Mouse (Mus musculus): Measurements from ENCODE around the gene Ppef2. TPM values are rescaled to one million over a fixed set of nuclear protein-coding genes. Genes with fewer than 3 reads are reported as not detected.

The Ppef2 gene
- polyA plus RNA-seq, 1 experiment from 2014 or later, result 0.45 TPM

Other genes starting within 250 kb of the Ppef2 start
- 0.35 and 0.88 TPM in 2 replicates for gene Cdkl2, start 212.4 kb downstream of the Ppef2 start, polyA plus RNA-seq (2016; fragmentation: Nextera tagmentation; extraction: Ambion mirVana)
- 282 and 292 TPM in 2 replicates for gene G3bp2, start 172.6 kb downstream of the Ppef2 start, polyA plus RNA-seq (2016; fragmentation: Nextera tagmentation; extraction: Ambion mirVana)
- gene Uso1, start 118.3 kb downstream of the Ppef2 start, polyA plus RNA-seq (2016; fragmentation: Nextera tagmentation; extraction: Ambion mirVana), result 36.8 and 38.0 TPM in 2 replicates
- not detected in 2 replicates for gene U90926, start 40.9 kb downstream of the Ppef2 start, polyA plus RNA-seq (2016; fragmentation: Nextera tagmentation; extraction: Ambion mirVana)
- gene Naaa, start 21.9 kb upstream of the Ppef2 start, polyA plus RNA-seq (2016; fragmentation: Nextera tagmentation; extraction: Ambion mirVana), result 1.9 and 3.2 TPM in 2 replicates
- gene Sdad1, start 54.2 kb upstream of the Ppef2 start, polyA plus RNA-seq (2016; fragmentation: Nextera tagmentation; extraction: Ambion mirVana), result 53.2 and 55.9 TPM in 2 replicates
- not detected in 2 replicates for gene Cxcl9, start 71.8 kb upstream of the Ppef2 start, polyA plus RNA-seq (2016; fragmentation: Nextera tagmentation; extraction: Ambion mirVana)
- gene Art3, start 75.5 kb upstream of the Ppef2 start, polyA plus RNA-seq (2016; fragmentation: Nextera tagmentation; extraction: Ambion mirVana), result 1.4 and 1.6 TPM in 2 replicates
- gene Cxcl10, start 92.6 kb upstream of the Ppef2 start, polyA plus RNA-seq (2016; fragmentation: Nextera tagmentation; extraction: Ambion mirVana), result 0.14 TPM in 1 of 2 replicates, not detected in the other
- 72.6 and 76.2 TPM in 2 replicates for gene Nup54, start 178.9 kb upstream of the Ppef2 start, polyA plus RNA-seq (2016; fragmentation: Nextera tagmentation; extraction: Ambion mirVana)